Mouse (Mus musculus): ENCODE results near the gene Crygn. TPM values are rescaled to one million over a fixed set of nuclear protein-coding genes. Genes with fewer than 3 reads are reported as not detected.

Gene Crygn
- polyA plus RNA-seq, 1 experiment from 2014 or later, result 1.4 TPM

DNA sequence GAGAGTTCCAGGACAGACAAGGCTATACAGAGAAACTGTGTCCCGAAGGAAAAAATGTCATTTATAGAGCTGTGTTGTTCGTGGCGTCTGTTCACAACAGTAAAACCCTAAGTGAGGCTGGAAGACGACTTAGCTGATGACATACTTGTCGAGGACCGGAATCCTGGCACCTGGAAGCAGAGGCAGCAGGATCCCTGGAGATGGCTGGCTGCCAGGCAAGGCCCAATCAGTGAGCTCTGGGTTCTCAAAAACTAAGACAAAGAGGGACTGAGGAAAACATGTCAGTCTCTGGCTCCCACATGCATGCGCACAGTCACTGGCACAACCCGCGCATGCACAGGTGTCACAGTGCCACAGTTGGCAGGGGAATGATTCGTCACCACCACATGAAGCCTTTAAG is 20.2 kb downstream of the Crygn start:
- 92% methylated on average over 10 of the region's 10 CpGs for WGBS
- ATAC-seq, result no peak

GRCm38 (mm10) chr5:24733771-24734426 is 23.9 kb downstream of the Crygn start:
- no peak for ATAC-seq
- 67% methylated on average over 7 of the region's 7 CpGs for WGBS
- H3K4me3 ChIP-seq (ENCODE audit: low read depth, low read length), result no peak overlapping the region
- no peak overlapping the region for H3K27ac ChIP-seq (ENCODE audit: low read length)
- H3K36me3 ChIP-seq (ENCODE audit: control insufficient read depth, insufficient read depth, low read length), result no peaks in the 10 kb centered on the region
- H3K4me2 ChIP-seq (ENCODE audit: low read length), result no peak overlapping the region
- H3K4me1 ChIP-seq (ENCODE audit: control insufficient read depth, insufficient read depth, low read length), result peaks cover 11% of the 10 kb centered on the region; the same call in 1 of the 2 replicates
- peaks cover 30% of the 10 kb centered on the region for H3K27me3 ChIP-seq (ENCODE audit: control insufficient read depth, insufficient read depth, low read depth, low read length)
- H3K9ac ChIP-seq (ENCODE audit: low read depth, low read length), result no peak overlapping the region
- no peaks in the 10 kb centered on the region for H3K9me3 ChIP-seq (replicated peaks; ENCODE audit: control insufficient read depth, low read length, poor library complexity, severe bottlenecking)

More for the DNA sequence above, 20.2 kb downstream of the Crygn start:
- no peak overlapping the region for H3K27ac ChIP-seq (ENCODE audit: low read length)
- H3K4me2 ChIP-seq (ENCODE audit: low read length), result no peak overlapping the region
- H3K9me3 ChIP-seq (replicated peaks; ENCODE audit: control insufficient read depth, low read length, poor library complexity, severe bottlenecking), result no peaks in the 10 kb centered on the region
- H3K4me1 ChIP-seq (ENCODE audit: control insufficient read depth, insufficient read depth, low read length), result peaks cover 3% of the 10 kb centered on the region; the same call in 1 of the 2 replicates
- H3K36me3 ChIP-seq (ENCODE audit: control insufficient read depth, insufficient read depth, low read length), result no peaks in the 10 kb centered on the region
- no peak overlapping the region for H3K4me3 ChIP-seq (ENCODE audit: low read depth, low read length)
- no peak overlapping the region for H3K9ac ChIP-seq (ENCODE audit: low read depth, low read length)
- H3K27me3 ChIP-seq (ENCODE audit: control insufficient read depth, insufficient read depth, low read depth, low read length), result no peaks in the 10 kb centered on the region

GRCm38 (mm10) chr5:24733134-24733533 is 24.7 kb downstream of the Crygn start:
- Histone ChIP-seq H3K4me2 (ENCODE audit: low read length) (no peak overlapping the region), H3K27me3 (ENCODE audit: control insufficient read depth, insufficient read depth, low read depth, low read length) (peaks cover 30% of the 10 kb centered on the region), H3K4me3 (ENCODE audit: low read depth, low read length) (no peak overlapping the region), H3K4me1 (ENCODE audit: control insufficient read depth, insufficient read depth, low read length) (peaks cover 11% of the 10 kb centered on the region; the same call in 1 of the 2 replicates), H3K27ac (ENCODE audit: low read length) (no peak overlapping the region), H3K36me3 (ENCODE audit: control insufficient read depth, insufficient read depth, low read length) (no peaks in the 10 kb centered on the region), H3K9me3 (replicated peaks; ENCODE audit: control insufficient read depth, low read length, poor library complexity, severe bottlenecking) (no peaks in the 10 kb centered on the region), H3K9ac (ENCODE audit: low read depth, low read length) (no peak overlapping the region)
- ATAC-seq, result no peak
- WGBS, result 7% methylated on average over 8 of the region's 8 CpGs

DNA sequence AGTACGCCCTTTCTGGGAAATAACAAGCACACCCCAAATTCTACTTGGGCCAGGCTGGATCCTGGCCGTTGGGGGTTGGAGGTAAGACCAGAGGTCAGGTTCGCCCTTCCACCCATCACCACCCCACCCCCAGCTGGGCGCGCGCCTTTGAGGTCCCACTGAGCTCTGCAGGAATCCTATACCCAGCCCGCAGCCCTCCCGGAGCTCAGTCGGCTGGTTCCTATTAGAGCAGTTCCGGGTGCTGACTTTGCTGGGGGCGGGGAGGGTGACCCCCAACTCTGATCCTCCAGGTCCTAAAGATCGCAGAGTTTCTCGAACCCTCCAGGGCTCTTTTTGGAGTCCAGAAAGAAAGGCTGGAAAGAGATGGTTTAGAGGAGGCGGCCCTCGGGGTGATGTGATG is 26.8 kb downstream of the Crygn start:
- no peaks in the 10 kb centered on the region for H3K9me3 ChIP-seq (replicated peaks; ENCODE audit: control insufficient read depth, low read length, poor library complexity, severe bottlenecking)
- peak overlapping the region; percentile 54 for H3K4me2 ChIP-seq (ENCODE audit: low read length)
- H3K9ac ChIP-seq (ENCODE audit: low read depth, low read length), result no peak overlapping the region
- peaks cover 11% of the 10 kb centered on the region; the same call in 1 of the 2 replicates for H3K4me1 ChIP-seq (ENCODE audit: control insufficient read depth, insufficient read depth, low read length)
- H3K36me3 ChIP-seq (ENCODE audit: control insufficient read depth, insufficient read depth, low read length), result no peaks in the 10 kb centered on the region
- 4% methylated on average over 15 of the region's 15 CpGs for WGBS
- no peak for ATAC-seq
- H3K27ac ChIP-seq (ENCODE audit: low read length), result no peak overlapping the region
- H3K4me3 ChIP-seq (ENCODE audit: low read depth, low read length), result peak overlapping the region; percentile 44
- peaks cover 30% of the 10 kb centered on the region for H3K27me3 ChIP-seq (ENCODE audit: control insufficient read depth, insufficient read depth, low read depth, low read length)

GRCm38 (mm10) chr5:24730488-24730871 is 27.3 kb downstream of the Crygn start, which contains the start of gene Wdr86:
TSS of gene Wdr86 (minus strand) at chr5:24730727.
- Histone ChIP-seq H3K4me2 (ENCODE audit: low read length) (peak within 1 kb of the TSS; percentile 54), H3K27ac (ENCODE audit: low read length) (no peak within 1 kb of the TSS), H3K9ac (ENCODE audit: low read depth, low read length) (peak within 1 kb of the TSS; percentile 57), H3K9me3 (replicated peaks; ENCODE audit: control insufficient read depth, low read length, poor library complexity, severe bottlenecking) (no peaks in the 10 kb centered on the region), H3K4me3 (ENCODE audit: low read depth, low read length) (peak within 1 kb of the TSS; percentile 44), H3K27me3 (ENCODE audit: control insufficient read depth, insufficient read depth, low read depth, low read length) (peaks cover 30% of the 10 kb centered on the region), H3K36me3 (ENCODE audit: control insufficient read depth, insufficient read depth, low read length) (no peaks in the 10 kb centered on the region), H3K4me1 (ENCODE audit: control insufficient read depth, insufficient read depth, low read length) (peaks cover 11% of the 10 kb centered on the region; the same call in 1 of the 2 replicates)
- under 1% methylated on average over 23 of the region's 23 CpGs for WGBS
- 0 out of 2 replicates have a peak, but pooled peaks have one; percentile 57 for ATAC-seq

GRCm38 (mm10) chr5:24729797-24730487 is 27.9 kb downstream of the Crygn start:
- peak; percentile 34 for ATAC-seq
- H3K4me2 ChIP-seq (ENCODE audit: low read length), result peak overlapping the region; percentile 54
- WGBS, result 2% methylated on average over 42 of the region's 49 CpGs
- H3K4me3 ChIP-seq (ENCODE audit: low read depth, low read length), result peak overlapping the region; percentile 44
- H3K4me1 ChIP-seq (ENCODE audit: control insufficient read depth, insufficient read depth, low read length), result peaks cover 11% of the 10 kb centered on the region; the same call in 1 of the 2 replicates
- peaks cover 30% of the 10 kb centered on the region for H3K27me3 ChIP-seq (ENCODE audit: control insufficient read depth, insufficient read depth, low read depth, low read length)
- no peak overlapping the region for H3K27ac ChIP-seq (ENCODE audit: low read length)
- H3K9me3 ChIP-seq (replicated peaks; ENCODE audit: control insufficient read depth, low read length, poor library complexity, severe bottlenecking), result no peaks in the 10 kb centered on the region
- peak overlapping the region; percentile 57 for H3K9ac ChIP-seq (ENCODE audit: low read depth, low read length)
- no peaks in the 10 kb centered on the region for H3K36me3 ChIP-seq (ENCODE audit: control insufficient read depth, insufficient read depth, low read length)

- H3K27me3 ChIP-seq (ENCODE audit: control insufficient read depth, insufficient read depth, low read depth, low read length), result peaks cover 29% of the 10 kb centered on the region
- no peak overlapping the region for H3K4me2 ChIP-seq (ENCODE audit: low read length)
- no peak for ATAC-seq
- no peaks in the 10 kb centered on the region for H3K9me3 ChIP-seq (replicated peaks; ENCODE audit: control insufficient read depth, low read length, poor library complexity, severe bottlenecking)
- no peak overlapping the region for H3K9ac ChIP-seq (ENCODE audit: low read depth, low read length)
- H3K36me3 ChIP-seq (ENCODE audit: control insufficient read depth, insufficient read depth, low read length), result no peaks in the 10 kb centered on the region
- 77% methylated on average over 12 of the region's 12 CpGs for WGBS
- H3K4me1 ChIP-seq (ENCODE audit: control insufficient read depth, insufficient read depth, low read length), result peaks cover 8% of the 10 kb centered on the region; the same call in 1 of the 2 replicates
- H3K4me3 ChIP-seq (ENCODE audit: low read depth, low read length), result no peak overlapping the region
- no peak overlapping the region for H3K27ac ChIP-seq (ENCODE audit: low read length)
Measured at GRCm38 (mm10) chr5:24726901-24727836, 30.6 kb downstream of the Crygn start.

DNA sequence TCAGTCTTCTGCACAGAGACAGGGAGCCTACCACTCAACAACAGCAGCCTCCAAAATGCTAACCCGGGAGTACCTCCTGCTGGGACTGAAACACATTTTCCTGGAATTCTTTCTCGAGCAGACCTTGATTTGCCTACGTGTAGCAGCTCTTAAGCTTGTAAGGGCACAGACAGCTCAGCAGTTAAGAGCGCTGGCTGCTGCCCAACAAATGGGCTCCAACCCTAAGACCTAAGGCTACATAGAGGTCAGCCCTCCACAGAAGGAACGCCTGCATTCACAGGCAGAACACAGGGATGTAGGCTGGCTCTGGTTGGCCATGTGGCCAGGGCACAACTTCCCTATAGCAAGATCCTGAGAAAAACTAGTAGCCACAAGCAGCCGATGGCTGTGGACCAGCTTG is 31.9 kb downstream of the Crygn start:
- Histone ChIP-seq H3K4me2 (ENCODE audit: low read length) (no peak overlapping the region), H3K4me3 (ENCODE audit: low read depth, low read length) (no peak overlapping the region), H3K9me3 (replicated peaks; ENCODE audit: control insufficient read depth, low read length, poor library complexity, severe bottlenecking) (no peaks in the 10 kb centered on the region), H3K9ac (ENCODE audit: low read depth, low read length) (no peak overlapping the region), H3K27ac (ENCODE audit: low read length) (no peak overlapping the region), H3K27me3 (ENCODE audit: control insufficient read depth, insufficient read depth, low read depth, low read length) (peaks cover 18% of the 10 kb centered on the region), H3K4me1 (ENCODE audit: control insufficient read depth, insufficient read depth, low read length) (peaks cover 8% of the 10 kb centered on the region; the same call in 1 of the 2 replicates), H3K36me3 (ENCODE audit: control insufficient read depth, insufficient read depth, low read length) (no peaks in the 10 kb centered on the region)
- 70% methylated on average over 6 of the region's 6 CpGs for WGBS
- ATAC-seq, result no peak

Measured in midbrain, embryonic 16.5 days (tissue).